Mouse (Mus musculus) heart, postnatal 0 days (tissue): ENCODE results near the gene Afap1.

Experiments used
- CTCF ChIP-seq: IDR thresholded peaks from 2 replicates; pipeline ENCODE4 v1.5.1; 2016; ENCODE audit warnings: antibody characterized with exemption, control low read depth, low read depth
- EP300 ChIP-seq: IDR thresholded peaks from 2 replicates; pipeline ENCODE4 v1.6.1; 2016; ENCODE audit warnings: antibody characterized with exemption, low read depth

GRCm38 (mm10) chr5:35898114-35898513, 5.0 kb downstream of the Afap1 start:
- no peak for TF ChIP-seq CTCF
- TF ChIP-seq EP300 = no peak
